Mouse (Mus musculus) erythroblast, embryonic 14.5 days (primary cell): ENCODE results near the gene St6galnac5. TPM values are rescaled to one million over a fixed set of nuclear protein-coding genes. Genes with fewer than 3 reads are reported as not detected.

ENCODE experiments used
- H3K27me3 ChIP-seq: 2 replicates; pipeline ENCODE4 v1.6.1; 2012; ENCODE audit warnings: inconsistent platforms; ENCODE audit not compliant: control insufficient read depth
- H3K36me3 ChIP-seq: 2 replicates; pipeline ENCODE4 v1.6.1; 2012; ENCODE audit warnings: mild to moderate bottlenecking, inconsistent platforms; ENCODE audit not compliant: control insufficient read depth
- H3K4me1 ChIP-seq: 2 replicates; pipeline ENCODE4 v1.6.1; 2012; ENCODE audit warnings: inconsistent platforms; ENCODE audit not compliant: control insufficient read depth
- H3K4me3 ChIP-seq: replicated peaks from 2 replicates; pipeline ENCODE3; 2012; ENCODE audit warnings: moderate library complexity, mild to moderate bottlenecking, inconsistent platforms
- H3K9me3 ChIP-seq: 2 replicates; pipeline ENCODE4 v1.6.1; 2012; ENCODE audit warnings: low read length, inconsistent platforms, mixed read lengths; ENCODE audit not compliant: control insufficient read depth
- GATA1 ChIP-seq: IDR thresholded peaks from 2 replicates; pipeline ENCODE4 v1.6.1; 2012; ENCODE audit warnings: low read length, inconsistent platforms, mixed read lengths
- TAL1 ChIP-seq: IDR thresholded peaks from 3 replicates; pipeline ENCODE4 v1.6.1; 2012; ENCODE audit warnings: low read length, inconsistent platforms, mixed read lengths
- polyA plus RNA-seq: library from polyadenylated mRNA; stranded (reverse); fragments of >175 nt; gene quantifications from 2 replicates; pipeline ENCODE4 v1.2.3, GENCODE M21; 2012

St6galnac5 gene
- polyA plus RNA-seq, 1 experiment: not detected

DNA sequence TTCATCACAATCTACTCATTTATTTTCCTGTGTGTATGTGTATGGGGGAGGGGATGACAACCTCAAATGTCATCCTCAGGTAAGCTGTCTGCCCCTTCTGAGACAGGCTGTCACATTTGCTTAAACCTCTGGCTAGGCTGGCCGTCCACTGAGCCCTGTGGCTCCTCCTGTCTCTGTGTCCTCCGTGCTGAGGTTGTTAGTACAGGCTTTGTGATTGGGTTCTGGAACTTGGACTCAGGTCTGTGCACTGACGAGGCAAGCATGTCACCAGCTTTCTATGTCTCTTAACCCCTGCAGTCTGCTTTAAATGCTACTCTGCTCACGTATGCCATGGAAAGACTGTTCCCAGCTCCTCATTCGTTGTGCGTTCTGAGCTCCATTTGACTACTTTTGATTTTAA is 205.7 kb downstream of the St6galnac5 start:
- Histone ChIP-seq H3K4me1 (no peaks in the 10 kb centered on the region), H3K9me3 (no peaks in the 10 kb centered on the region), H3K27me3 (no peaks in the 10 kb centered on the region), H3K36me3 (peaks cover 20% of the 10 kb centered on the region), H3K4me3 (no peak overlapping the region)
- no peak for TF ChIP-seq TAL1
- no peak for TF ChIP-seq GATA1

DNA sequence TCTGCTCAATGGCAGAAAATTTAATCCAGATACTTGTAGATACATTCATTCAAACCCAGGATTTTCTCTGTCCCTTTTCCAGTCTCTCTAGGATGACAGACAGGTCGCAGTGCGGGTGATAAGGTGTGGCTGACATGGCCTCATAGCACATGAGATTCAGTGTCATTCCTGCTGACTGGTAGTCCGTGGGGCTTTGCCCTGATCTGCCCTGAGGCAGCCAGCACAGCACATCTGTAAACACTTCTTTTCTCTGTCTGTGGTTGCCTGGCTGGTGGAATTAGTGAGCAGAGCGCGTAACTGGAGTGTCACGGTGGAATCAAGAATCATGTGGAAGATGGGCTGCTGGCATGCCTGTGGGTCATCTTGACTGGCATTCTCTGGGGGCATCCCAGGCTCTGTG is 212.0 kb downstream of the St6galnac5 start:
- H3K4me3 ChIP-seq: no peak overlapping the region
- TF ChIP-seq TAL1 (no peak), GATA1 (no peak)
- no peaks in the 10 kb centered on the region for H3K27me3 ChIP-seq
- H3K9me3 ChIP-seq: no peaks in the 10 kb centered on the region
- H3K36me3 ChIP-seq: peaks cover 55% of the 10 kb centered on the region
- peaks cover 3% of the 10 kb centered on the region for H3K4me1 ChIP-seq

DNA sequence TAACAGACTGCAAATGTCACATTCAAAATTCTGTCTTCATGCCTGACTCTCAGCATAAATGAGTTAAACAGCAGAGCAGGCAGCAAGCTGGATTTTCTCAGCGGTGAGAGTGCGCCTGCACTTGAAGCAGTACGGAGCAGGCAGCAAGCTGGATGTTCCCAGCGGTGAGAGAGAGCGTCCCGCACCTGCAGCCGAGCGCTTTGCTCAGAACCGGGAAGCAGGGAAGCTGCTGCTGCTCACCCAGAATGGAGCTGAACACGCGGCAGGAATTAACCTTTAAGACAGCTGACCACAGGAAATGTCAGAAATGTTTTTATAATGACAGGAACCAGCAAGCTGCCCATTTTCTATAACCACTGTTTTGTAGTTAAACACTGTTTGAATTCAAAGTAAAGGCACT is 214.6 kb downstream of the St6galnac5 start:
- H3K27me3 ChIP-seq: no peaks in the 10 kb centered on the region
- H3K4me1 ChIP-seq: peaks cover 27% of the 10 kb centered on the region
- peaks cover 50% of the 10 kb centered on the region for H3K36me3 ChIP-seq
- TF ChIP-seq TAL1: no peak
- TF ChIP-seq GATA1: no peak
- no peak overlapping the region for H3K4me3 ChIP-seq
- no peaks in the 10 kb centered on the region for H3K9me3 ChIP-seq
